Mouse (Mus musculus) kidney, postnatal 0 days (tissue): ENCODE measurements at regions not wholly inside any gene's neighbourhood (a gene's known extent, or its start where the extent isn't known, plus 50 kb on each side); places are given as distances from the start of the nearest gene placed in this dataset.

Experiments
- ATAC-seq: fragments of 200-750 bp; cut with Nextera tagmentation; replicated peaks from 2 replicates; pipeline ENCODE4 v1.8.0; 2017; ENCODE audit warnings: low read depth, moderate number of reproducible peaks, moderate TSS enrichment, moderate library complexity; ENCODE audit not compliant: low FRiP score
- DNase-seq: peaks from one replicate; pipeline ENCODE4 v3.0.0-alpha.2; 2016; ENCODE audit warnings: low spot score
- H3K27ac ChIP-seq: fragments of 300-500 bp; sonication (generic); 2 replicates; pipeline ENCODE4 v1.5.1; 2014; ENCODE audit warnings: mild to moderate bottlenecking
- H3K27me3 ChIP-seq: fragments of 300-500 bp; sonication (generic); 2 replicates; pipeline ENCODE4 v1.6.1; 2014; ENCODE audit warnings: low read length, mixed read lengths; ENCODE audit not compliant: insufficient read depth
- H3K36me3 ChIP-seq: fragments of 300-500 bp; sonication (generic); 2 replicates; pipeline ENCODE4 v1.6.1; 2014; ENCODE audit warnings: low read length, mixed read lengths; ENCODE audit not compliant: insufficient read depth
- H3K4me1 ChIP-seq: fragments of 300-500 bp; sonication (generic); replicated peaks from 2 replicates; pipeline ENCODE4 v1.6.1; 2014; ENCODE audit warnings: antibody characterized with exemption, low read length, mixed read lengths; ENCODE audit not compliant: insufficient read depth
- H3K4me2 ChIP-seq: fragments of 300-500 bp; sonication (generic); 2 replicates; pipeline ENCODE4 v1.6.1; 2014; ENCODE audit warnings: mild to moderate bottlenecking, low read length, moderate library complexity, mixed read lengths
- H3K4me3 ChIP-seq: fragments of 300-500 bp; sonication (generic); replicated peaks from 2 replicates; pipeline ENCODE4 v1.5.1; 2014; ENCODE audit warnings: low read depth, low read length
- H3K9ac ChIP-seq: fragments of 300-500 bp; sonication (generic); 2 replicates; pipeline ENCODE4 v1.6.1; 2014; ENCODE audit warnings: low read depth, low read length
- H3K9me3 ChIP-seq: fragments of 300-500 bp; sonication (generic); replicated peaks from 2 replicates; pipeline ENCODE4 v1.6.1; 2016; ENCODE audit warnings: low read length, inconsistent platforms, mixed read lengths
- CTCF ChIP-seq: IDR thresholded peaks from 2 replicates; pipeline ENCODE4 v1.5.1; 2016; ENCODE audit warnings: antibody characterized with exemption, low read depth, mild to moderate bottlenecking, moderate library complexity
- WGBS: fragments of 180-500 bp; shearing (Covaris S2); extraction: QIAGEN DNeasy Blood & Tissue Kit; methylation state at CpG from one replicate; pipeline ENCODE4 v1.1.7; 2014; 5-methylcytosine and 5-hydroxymethylcytosine counted together

DNA sequence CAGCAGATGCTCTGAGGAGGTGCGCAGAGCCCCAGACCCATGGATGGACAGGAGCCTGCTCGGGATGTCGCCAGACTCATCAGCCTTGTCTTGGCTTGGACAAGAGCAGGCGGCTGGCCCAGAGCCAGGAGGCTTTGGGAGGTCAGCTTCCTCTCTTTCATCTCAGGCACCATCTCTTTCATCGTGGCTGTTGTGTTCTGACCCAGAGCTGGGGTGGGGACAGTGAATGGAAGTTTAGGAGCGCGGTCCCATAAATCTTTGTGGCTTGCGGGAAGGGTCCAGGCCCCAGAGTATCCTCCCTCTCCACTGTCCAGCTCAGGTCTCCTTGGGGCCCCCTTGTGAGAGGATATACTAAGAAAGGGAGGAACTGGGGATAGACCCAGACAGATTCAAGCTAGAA is 87.2 kb upstream of the Zbtb40 start:
- no peaks in the 10 kb centered on the region for H3K9me3 ChIP-seq
- peak; percentile 47; the same call in 1 of the 2 replicates for ATAC-seq
- H3K27ac ChIP-seq, result no peak overlapping the region
- no peak for TF ChIP-seq CTCF
- DNase-seq, result peak; percentile 87
- no peak overlapping the region for H3K9ac ChIP-seq
- no peak overlapping the region for H3K4me3 ChIP-seq
- H3K36me3 ChIP-seq, result no peaks in the 10 kb centered on the region
- whole genome bisulfite sequencing, result 27% methylated on average over 8 of the region's 8 CpGs
- no peak overlapping the region for H3K4me2 ChIP-seq
- H3K4me1 ChIP-seq, result peaks cover 14% of the 10 kb centered on the region; the same call in 1 of the 2 replicates
- no peaks in the 10 kb centered on the region for H3K27me3 ChIP-seq

- ATAC-seq (no peak), DNase-seq (peak; percentile 23)
- Histone ChIP-seq H3K9me3 (no peaks in the 10 kb centered on the region), H3K4me1 (peaks cover 14% of the 10 kb centered on the region; the same call in 1 of the 2 replicates), H3K36me3 (no peaks in the 10 kb centered on the region), H3K4me3 (no peak overlapping the region), H3K9ac (no peak overlapping the region), H3K27ac (no peak overlapping the region), H3K4me2 (no peak overlapping the region), H3K27me3 (no peaks in the 10 kb centered on the region)
- WGBS, result 54% methylated on average over 5 of the region's 5 CpGs
- TF ChIP-seq CTCF, result no peak
Observed at GRCm38 (mm10) chr4:137134553-137134952, 86.0 kb upstream of the Zbtb40 start.

GRCm38 (mm10) chr4:137133789-137134188 is 85.2 kb upstream of the Zbtb40 start:
- no peaks in the 10 kb centered on the region for H3K36me3 ChIP-seq
- peaks cover 14% of the 10 kb centered on the region; the same call in 1 of the 2 replicates for H3K4me1 ChIP-seq
- DNase-seq, result peak; percentile 77
- peak; percentile 41; the same call in 1 of the 2 replicates for ATAC-seq
- TF ChIP-seq CTCF, result no peak
- no peak overlapping the region for H3K27ac ChIP-seq
- H3K4me3 ChIP-seq, result no peak overlapping the region
- 0 out of 2 replicates have a peak overlapping the region, but pooled peaks have one; percentile 18 for H3K9ac ChIP-seq
- H3K4me2 ChIP-seq, result no peak overlapping the region
- WGBS, result 12% methylated on average over 13 of the region's 13 CpGs
- 0 out of 2 replicates have a peak, but pooled peaks cover 3% of the 10 kb centered on the region for H3K27me3 ChIP-seq
- H3K9me3 ChIP-seq, result no peaks in the 10 kb centered on the region

DNA sequence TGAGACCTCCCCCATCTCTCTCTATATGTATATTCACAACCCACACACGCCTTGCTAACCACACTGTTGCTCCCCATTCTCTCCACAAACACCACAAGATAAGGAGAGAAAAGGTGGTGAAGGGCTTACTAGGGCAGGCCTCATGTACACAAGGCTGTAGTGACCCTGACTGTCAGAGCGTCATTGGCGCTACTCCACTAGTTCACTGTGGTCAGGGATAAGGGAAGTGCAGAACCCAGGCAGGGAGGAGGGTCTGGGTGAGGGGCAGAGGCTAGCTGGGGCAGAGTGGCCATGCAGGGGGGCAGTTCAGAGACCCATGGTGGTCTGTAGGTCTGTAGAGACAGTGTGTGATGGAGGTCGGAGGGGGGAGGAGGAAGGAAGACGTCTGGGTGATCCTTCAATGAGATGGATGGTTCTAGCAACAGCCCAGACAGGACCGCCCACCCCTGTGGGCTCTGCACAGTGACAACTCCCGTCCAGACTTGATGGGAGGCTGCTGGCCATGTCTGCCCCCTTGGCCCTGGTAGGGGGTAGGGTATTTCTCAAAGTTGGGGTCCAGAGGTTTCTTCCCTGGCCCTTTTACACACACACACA is 82.1 kb upstream of the Zbtb40 start:
- Histone ChIP-seq H3K4me1 (peaks cover 19% of the 10 kb centered on the region; the same call in 1 of the 2 replicates), H3K4me3 (no peak overlapping the region), H3K27me3 (0 out of 2 replicates have a peak, but pooled peaks cover 5% of the 10 kb centered on the region), H3K9me3 (no peaks in the 10 kb centered on the region), H3K4me2 (no peak overlapping the region), H3K27ac (no peak overlapping the region), H3K36me3 (no peaks in the 10 kb centered on the region), H3K9ac (no peak overlapping the region)
- TF ChIP-seq CTCF, result no peak
- 39% methylated on average over 7 of the region's 7 CpGs for WGBS
- ATAC-seq, result no peak
- DNase-seq, result no peak

GRCm38 (mm10) chr4:137128152-137128551 is 79.6 kb upstream of the Zbtb40 start:
- Histone ChIP-seq H3K9me3 (no peaks in the 10 kb centered on the region), H3K4me3 (no peak overlapping the region), H3K4me1 (peaks cover 9% of the 10 kb centered on the region; the same call in 1 of the 2 replicates), H3K27me3 (0 out of 2 replicates have a peak, but pooled peaks cover 5% of the 10 kb centered on the region), H3K27ac (no peak overlapping the region), H3K36me3 (no peaks in the 10 kb centered on the region), H3K9ac (no peak overlapping the region), H3K4me2 (no peak overlapping the region)
- DNase-seq (peak; percentile 66), ATAC-seq (no peak)
- 6% methylated on average over 15 of the region's 15 CpGs for WGBS
- no peak for TF ChIP-seq CTCF

- ATAC-seq, result no peak
- Histone ChIP-seq H3K9me3 (no peaks in the 10 kb centered on the region), H3K4me1 (no peaks in the 10 kb centered on the region; the same call in 1 of the 2 replicates), H3K4me2 (no peak overlapping the region), H3K27ac (no peak overlapping the region), H3K9ac (no peak overlapping the region), H3K27me3 (no peaks in the 10 kb centered on the region), H3K4me3 (no peak overlapping the region), H3K36me3 (no peaks in the 10 kb centered on the region)
- TF ChIP-seq CTCF, result no peak
- no peak for DNase-seq
- 56% methylated on average over 10 of the region's 10 CpGs for WGBS
Observed at GRCm38 (mm10) chr4:137121684-137122083, 73.1 kb upstream of the Zbtb40 start.
